Mouse (Mus musculus): Measurements from ENCODE around the gene Phactr4. TPM values are rescaled to one million over a fixed set of nuclear protein-coding genes. Genes with fewer than 3 reads are reported as not detected.

The Phactr4 gene
- polyA plus RNA-seq, 1 experiment from 2014 or later, result 7.6 TPM

DNA sequence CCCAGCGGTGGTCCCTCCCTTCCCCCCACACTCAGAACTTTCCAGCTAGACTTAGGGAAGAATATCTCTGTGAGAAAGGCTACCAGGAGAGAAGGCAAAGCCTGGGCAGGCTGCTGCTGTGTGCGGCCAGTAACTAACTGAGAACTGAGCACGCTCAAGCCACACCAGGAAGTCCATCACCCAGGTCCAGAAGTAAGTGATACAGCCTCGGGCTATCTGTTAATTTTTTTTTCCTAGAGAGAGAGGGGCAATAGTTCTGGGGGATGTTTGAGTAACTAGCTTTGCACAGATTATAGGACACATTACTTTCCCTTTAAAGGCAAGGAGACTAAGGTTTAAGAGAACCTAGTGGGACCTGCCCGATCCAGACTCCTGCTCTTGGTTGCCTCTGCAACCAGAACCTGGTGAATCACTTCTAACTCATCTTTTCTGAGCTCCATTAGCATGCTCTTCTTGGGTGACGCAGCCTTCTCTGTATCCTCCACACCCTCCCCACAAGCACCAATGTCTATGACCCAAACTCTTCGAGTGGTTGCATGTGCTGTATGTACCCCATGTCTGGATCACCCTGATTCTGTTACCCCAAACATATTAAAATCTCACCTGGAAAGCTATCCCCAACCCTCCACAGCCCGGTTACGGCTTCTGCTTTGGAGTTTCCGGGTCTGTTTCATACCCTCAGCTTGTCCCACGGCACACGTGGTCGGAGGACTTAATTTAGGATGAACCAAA is 77.7 kb downstream of the Phactr4 start:
- Histone ChIP-seq H3K4me2 (ENCODE audit: low read depth, low read length) (peak overlapping the region; percentile 98), H3K27ac (ENCODE audit: low read depth, low read length) (no peak overlapping the region), H3K36me3 (ENCODE audit: control insufficient read depth, insufficient read depth, low read length) (no peaks in the 10 kb centered on the region), H3K9me3 (ENCODE audit: control insufficient read depth, low read length) (no peaks in the 10 kb centered on the region), H3K4me1 (ENCODE audit: control insufficient read depth, insufficient read depth, low read length) (peaks cover 13% of the 10 kb centered on the region), H3K27me3 (ENCODE audit: control insufficient read depth, insufficient read depth, low read length) (no peaks in the 10 kb centered on the region), H3K9ac (replicated peaks; ENCODE audit: low read depth, low read length) (peak overlapping the region; percentile 77; the same call in 1 of the 2 replicates), H3K4me3 (ENCODE audit: low read depth, low read length) (peak overlapping the region; percentile 79)
- WGBS, result 10% methylated on average over 13 of the region's 13 CpGs
- no peak for ATAC-seq (ENCODE audit: low read depth)

DNA sequence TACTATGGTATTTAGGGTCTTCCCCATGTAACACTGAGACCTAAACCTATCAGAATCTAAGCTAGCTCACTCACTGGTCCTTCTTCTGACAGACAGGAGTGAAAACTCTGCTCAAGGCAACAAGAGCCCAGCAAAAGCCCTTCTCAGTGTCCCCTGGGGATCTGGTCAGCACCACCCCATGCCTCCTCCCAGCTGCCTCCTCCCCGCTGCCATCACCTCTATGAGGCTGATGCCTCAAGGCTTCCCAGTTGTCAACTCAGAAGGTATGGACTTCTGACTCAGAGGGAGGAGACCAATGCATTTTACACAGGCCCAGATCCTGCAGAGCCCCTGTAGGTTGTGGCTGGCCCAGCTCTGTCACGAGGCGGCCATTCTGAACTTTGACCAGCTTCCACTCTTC is 80.8 kb downstream of the Phactr4 start:
- Histone ChIP-seq H3K36me3 (ENCODE audit: control insufficient read depth, insufficient read depth, low read length) (no peaks in the 10 kb centered on the region), H3K9ac (replicated peaks; ENCODE audit: low read depth, low read length) (no peak overlapping the region), H3K4me2 (ENCODE audit: low read depth, low read length) (no peak overlapping the region), H3K9me3 (ENCODE audit: control insufficient read depth, low read length) (no peaks in the 10 kb centered on the region), H3K4me1 (ENCODE audit: control insufficient read depth, insufficient read depth, low read length) (peaks cover 13% of the 10 kb centered on the region), H3K27ac (ENCODE audit: low read depth, low read length) (no peak overlapping the region), H3K27me3 (ENCODE audit: control insufficient read depth, insufficient read depth, low read length) (no peaks in the 10 kb centered on the region), H3K4me3 (ENCODE audit: low read depth, low read length) (no peak overlapping the region)
- 91% methylated on average over 3 of the region's 3 CpGs for WGBS
- no peak for ATAC-seq (ENCODE audit: low read depth)

DNA sequence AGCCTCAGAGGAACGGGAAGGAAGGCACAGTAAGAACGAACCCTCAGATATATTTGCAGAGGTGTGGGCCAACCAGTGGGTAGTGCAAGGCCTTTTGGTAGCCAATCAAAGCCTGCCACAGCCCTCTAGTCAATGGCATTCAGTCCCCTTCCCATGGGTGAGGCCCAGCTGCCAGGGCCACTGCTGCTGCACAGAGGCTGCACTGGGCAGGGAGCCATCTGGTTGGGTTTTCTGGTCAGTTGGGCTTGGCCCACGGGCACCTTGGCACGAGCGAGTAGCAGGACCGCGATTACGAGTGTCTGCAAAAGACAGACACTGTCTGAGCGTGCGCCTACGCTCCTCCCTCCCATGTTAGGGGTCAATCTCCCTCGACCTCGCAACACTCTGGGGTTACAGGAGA is 83.3 kb downstream of the Phactr4 start:
- Histone ChIP-seq H3K4me2 (ENCODE audit: low read depth, low read length) (no peak overlapping the region), H3K9ac (replicated peaks; ENCODE audit: low read depth, low read length) (no peak overlapping the region), H3K4me3 (ENCODE audit: low read depth, low read length) (no peak overlapping the region), H3K27me3 (ENCODE audit: control insufficient read depth, insufficient read depth, low read length) (no peaks in the 10 kb centered on the region), H3K27ac (ENCODE audit: low read depth, low read length) (no peak overlapping the region), H3K36me3 (ENCODE audit: control insufficient read depth, insufficient read depth, low read length) (peaks cover 9% of the 10 kb centered on the region), H3K4me1 (ENCODE audit: control insufficient read depth, insufficient read depth, low read length) (peaks cover 3% of the 10 kb centered on the region; the same call in 1 of the 2 replicates), H3K9me3 (ENCODE audit: control insufficient read depth, low read length) (no peaks in the 10 kb centered on the region)
- 94% methylated on average over 13 of the region's 13 CpGs for WGBS
- no peak for ATAC-seq (ENCODE audit: low read depth)

DNA sequence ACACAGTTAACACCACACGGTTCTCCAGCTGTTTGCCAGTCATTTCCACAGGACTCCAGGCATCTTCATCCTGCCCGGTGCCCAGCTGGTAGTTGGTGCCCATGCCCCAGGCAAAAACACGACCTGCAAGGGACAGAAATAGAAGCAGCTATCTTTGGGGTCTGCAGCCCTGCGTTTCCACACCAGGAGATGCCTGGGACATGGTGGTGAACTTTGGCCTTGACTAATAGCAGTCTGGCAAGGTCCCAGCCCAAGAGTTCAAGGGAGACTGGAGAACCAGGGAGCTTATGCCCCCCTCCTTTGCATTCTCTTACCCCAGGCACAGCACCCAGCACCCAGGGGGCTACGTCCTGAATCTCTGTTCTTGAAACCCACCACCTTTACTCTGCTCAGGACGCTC is 89.4 kb downstream of the Phactr4 start:
- H3K4me1 ChIP-seq (ENCODE audit: control insufficient read depth, insufficient read depth, low read length), result peaks cover 10% of the 10 kb centered on the region
- H3K4me3 ChIP-seq (ENCODE audit: low read depth, low read length), result no peak overlapping the region
- H3K36me3 ChIP-seq (ENCODE audit: control insufficient read depth, insufficient read depth, low read length), result peaks cover 12% of the 10 kb centered on the region
- no peaks in the 10 kb centered on the region for H3K9me3 ChIP-seq (ENCODE audit: control insufficient read depth, low read length)
- no peak overlapping the region for H3K9ac ChIP-seq (replicated peaks; ENCODE audit: low read depth, low read length)
- no peak for ATAC-seq (ENCODE audit: low read depth)
- no peak overlapping the region for H3K27ac ChIP-seq (ENCODE audit: low read depth, low read length)
- WGBS, result 93% methylated on average over 6 of the region's 6 CpGs
- H3K27me3 ChIP-seq (ENCODE audit: control insufficient read depth, insufficient read depth, low read length), result no peaks in the 10 kb centered on the region
- H3K4me2 ChIP-seq (ENCODE audit: low read depth, low read length), result no peak overlapping the region

DNA sequence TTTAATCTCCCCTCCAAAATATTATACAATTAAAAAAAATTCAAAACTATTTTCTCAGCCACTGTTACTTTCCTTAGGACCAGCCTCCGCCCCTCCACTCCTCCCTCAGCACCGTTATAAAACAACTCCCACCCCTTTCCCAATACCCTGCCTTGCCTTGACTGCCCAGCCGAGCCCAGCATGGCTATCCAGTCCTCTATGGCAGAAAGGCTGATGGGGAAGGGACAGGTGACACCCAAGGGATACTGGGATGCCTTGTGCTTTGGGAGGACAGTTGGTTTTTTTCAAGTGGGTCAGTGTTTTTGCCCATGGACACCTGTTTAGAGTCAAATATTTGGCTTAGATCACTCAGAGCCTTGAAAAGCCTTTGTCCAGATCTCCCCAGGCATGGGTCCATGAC is 90.3 kb downstream of the Phactr4 start:
- Histone ChIP-seq H3K9ac (replicated peaks; ENCODE audit: low read depth, low read length) (no peak overlapping the region), H3K4me2 (ENCODE audit: low read depth, low read length) (no peak overlapping the region), H3K27ac (ENCODE audit: low read depth, low read length) (no peak overlapping the region), H3K4me3 (ENCODE audit: low read depth, low read length) (no peak overlapping the region), H3K9me3 (ENCODE audit: control insufficient read depth, low read length) (no peaks in the 10 kb centered on the region), H3K4me1 (ENCODE audit: control insufficient read depth, insufficient read depth, low read length) (peaks cover 10% of the 10 kb centered on the region), H3K36me3 (ENCODE audit: control insufficient read depth, insufficient read depth, low read length) (peaks cover 12% of the 10 kb centered on the region), H3K27me3 (ENCODE audit: control insufficient read depth, insufficient read depth, low read length) (no peaks in the 10 kb centered on the region)
- ATAC-seq (ENCODE audit: low read depth), result no peak
- WGBS, result 65% methylated on average over 3 of the region's 3 CpGs

DNA sequence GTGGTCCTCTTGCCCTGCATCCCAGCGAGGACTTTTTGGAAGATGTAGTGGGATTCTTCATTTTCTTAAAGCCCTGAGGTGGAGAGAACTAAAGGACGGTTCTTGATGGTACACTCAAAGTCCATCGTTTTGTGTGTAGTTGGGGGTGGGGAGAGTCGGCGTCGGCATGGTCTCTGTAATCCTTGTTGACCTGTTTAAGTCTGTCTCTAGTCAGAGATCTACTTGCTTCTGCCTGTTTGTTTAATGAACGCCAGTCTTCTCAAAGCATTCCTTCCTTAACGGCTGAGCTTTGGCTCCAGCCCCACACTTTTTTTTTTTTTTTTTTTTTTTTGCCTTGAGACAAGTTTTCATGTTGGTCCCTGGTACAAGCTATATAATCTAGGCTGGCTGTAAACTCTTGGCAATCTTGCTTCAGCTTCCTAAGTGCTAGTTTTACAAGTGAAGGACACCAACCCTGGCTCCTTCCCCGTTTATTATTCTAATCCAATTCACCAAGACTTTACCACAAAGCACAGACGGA is 92.4 kb downstream of the Phactr4 start:
- Histone ChIP-seq H3K27me3 (ENCODE audit: control insufficient read depth, insufficient read depth, low read length) (no peaks in the 10 kb centered on the region), H3K9ac (replicated peaks; ENCODE audit: low read depth, low read length) (peak overlapping the region; percentile 93), H3K36me3 (ENCODE audit: control insufficient read depth, insufficient read depth, low read length) (peaks cover 12% of the 10 kb centered on the region), H3K9me3 (ENCODE audit: control insufficient read depth, low read length) (no peaks in the 10 kb centered on the region), H3K4me2 (ENCODE audit: low read depth, low read length) (peak overlapping the region; percentile 59), H3K27ac (ENCODE audit: low read depth, low read length) (peak overlapping the region; percentile 85; the same call in 1 of the 2 replicates), H3K4me1 (ENCODE audit: control insufficient read depth, insufficient read depth, low read length) (peaks cover 10% of the 10 kb centered on the region), H3K4me3 (ENCODE audit: low read depth, low read length) (peak overlapping the region; percentile 81)
- 0 out of 2 replicates have a peak, but pooled peaks have one; percentile 7 for ATAC-seq (ENCODE audit: low read depth)
- 9% methylated on average over 10 of the region's 10 CpGs for WGBS

DNA sequence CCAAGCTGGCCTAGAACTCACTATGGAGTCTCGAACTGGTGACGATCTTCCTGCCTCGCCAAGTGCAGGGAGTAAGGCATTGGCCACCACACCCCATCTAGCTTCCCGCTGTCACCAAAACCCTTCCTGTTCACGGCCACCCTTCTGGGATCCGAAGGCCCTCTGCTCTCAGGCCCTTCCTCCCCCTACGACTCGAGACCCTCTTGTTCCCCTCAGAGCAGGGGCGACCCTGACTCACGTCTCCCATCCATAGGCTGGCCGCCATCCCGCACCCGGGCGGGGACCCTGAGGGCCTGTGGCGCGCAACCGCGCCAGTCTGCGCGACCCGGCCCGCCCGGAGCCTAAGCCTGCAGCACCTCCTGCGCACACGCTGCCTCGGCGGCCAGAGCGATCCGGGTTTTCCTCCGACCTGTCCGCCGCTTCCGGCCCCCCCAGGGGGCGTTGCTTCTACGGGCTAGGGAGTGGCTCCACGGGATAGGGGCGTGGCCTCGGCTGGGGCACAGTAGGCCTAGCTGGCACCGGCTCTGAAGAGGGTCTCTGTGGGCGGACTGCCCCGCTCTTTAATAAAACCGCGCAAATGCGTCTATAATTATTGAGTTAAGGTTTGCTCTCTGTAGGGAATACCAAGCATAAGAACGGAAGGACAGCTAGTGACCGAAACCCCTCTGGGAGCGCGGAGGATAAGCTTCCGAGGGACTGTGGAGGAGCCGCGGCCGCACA is 93.0 kb downstream of the Phactr4 start, which contains the start of gene Trnau1ap:
TSS of gene Trnau1ap (minus strand) at position 424 of the 720 bp plus-strand sequence.
- WGBS, result under 1% methylated on average over 51 of the region's 52 CpGs
- ATAC-seq (ENCODE audit: low read depth), result peak; percentile 97
- peak within 1 kb of the TSS; percentile 59 for H3K4me2 ChIP-seq (ENCODE audit: low read depth, low read length)

DNA sequence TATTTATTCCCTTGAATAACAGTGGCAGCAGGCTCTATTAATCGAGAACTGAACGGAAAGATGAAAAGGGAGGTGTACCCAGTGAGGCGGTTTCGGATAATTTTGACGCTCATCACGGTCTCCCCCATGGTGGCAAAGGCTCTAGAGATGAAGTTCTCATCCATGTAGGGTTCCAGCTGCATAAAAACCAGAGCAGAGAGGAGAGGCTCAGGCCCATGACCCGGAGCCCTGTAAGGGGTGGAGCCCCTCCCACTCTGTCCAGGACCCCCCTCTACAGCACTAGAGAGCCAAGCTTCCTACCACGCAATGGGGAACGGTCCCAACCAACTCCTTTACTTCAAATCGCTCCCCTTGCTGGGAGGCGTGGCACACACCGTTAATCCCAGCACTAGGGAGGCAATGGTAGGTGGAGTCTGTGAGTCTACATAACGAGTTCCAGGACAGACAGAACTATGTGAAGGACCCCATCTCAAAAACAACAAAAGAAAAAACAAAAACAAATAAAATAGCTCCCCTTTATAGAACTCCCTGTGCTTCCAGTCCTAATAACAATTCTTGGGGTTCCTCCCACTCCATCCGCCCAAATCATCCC is 93.8 kb downstream of the Phactr4 start:
- WGBS, result 52% methylated on average over 14 of the region's 14 CpGs
- no peak overlapping the region for H3K27ac ChIP-seq (ENCODE audit: low read depth, low read length)
- peak overlapping the region; percentile 81 for H3K4me3 ChIP-seq (ENCODE audit: low read depth, low read length)
- H3K4me2 ChIP-seq (ENCODE audit: low read depth, low read length), result peak overlapping the region; percentile 59
- peak overlapping the region; percentile 93 for H3K9ac ChIP-seq (replicated peaks; ENCODE audit: low read depth, low read length)
- peaks cover 5% of the 10 kb centered on the region for H3K36me3 ChIP-seq (ENCODE audit: control insufficient read depth, insufficient read depth, low read length)
- ATAC-seq (ENCODE audit: low read depth), result no peak
- no peaks in the 10 kb centered on the region for H3K9me3 ChIP-seq (ENCODE audit: control insufficient read depth, low read length)
- H3K27me3 ChIP-seq (ENCODE audit: control insufficient read depth, insufficient read depth, low read length), result no peaks in the 10 kb centered on the region
- H3K4me1 ChIP-seq (ENCODE audit: control insufficient read depth, insufficient read depth, low read length), result peaks cover 10% of the 10 kb centered on the region

More for the DNA sequence above, 93.0 kb downstream of the Phactr4 start, which contains the start of gene Trnau1ap:
- peak within 1 kb of the TSS; percentile 81 for H3K4me3 ChIP-seq (ENCODE audit: low read depth, low read length)
- H3K9me3 ChIP-seq (ENCODE audit: control insufficient read depth, low read length), result no peaks in the 10 kb centered on the region
- H3K27me3 ChIP-seq (ENCODE audit: control insufficient read depth, insufficient read depth, low read length), result no peaks in the 10 kb centered on the region
- H3K27ac ChIP-seq (ENCODE audit: low read depth, low read length), result peak within 1 kb of the TSS; percentile 85
- H3K4me1 ChIP-seq (ENCODE audit: control insufficient read depth, insufficient read depth, low read length), result peaks cover 10% of the 10 kb centered on the region
- peaks cover 6% of the 10 kb centered on the region for H3K36me3 ChIP-seq (ENCODE audit: control insufficient read depth, insufficient read depth, low read length)
- H3K9ac ChIP-seq (replicated peaks; ENCODE audit: low read depth, low read length), result peak within 1 kb of the TSS; percentile 93
